Mouse (Mus musculus): ENCODE data around the gene Nol4l. TPM values are rescaled to one million over a fixed set of nuclear protein-coding genes. Genes with fewer than 3 reads are reported as not detected.

Gene Nol4l
- polyA plus RNA-seq (2016; fragmentation: Nextera tagmentation; extraction: Ambion mirVana): 23.5 and 23.7 TPM in 2 replicates

- Histone ChIP-seq H3K36me3 (replicated peaks) (no peaks in the 10 kb centered on the region), H3K4me3 (peak within 1 kb of the TSS; percentile 80), H3K9me3 (no peaks in the 10 kb centered on the region), H3K27me3 (replicated peaks; ENCODE audit: low read depth, poor library complexity, severe bottlenecking) (peaks cover 74% of the 10 kb centered on the region), H3K4me1 (peaks cover 55% of the 10 kb centered on the region), H3K27ac (replicated peaks) (peak within 1 kb of the TSS; percentile 90)
- under 1% methylated on average over 85 of the region's 86 CpGs for WGBS
- DNase-seq (ENCODE audit: low spot score): peak; percentile 69
Measured at GRCm38 (mm10) chr2:153529931-153530766, at the start of gene Nol4l. Gene Nol4l (minus strand): TSS chr2:153529971.

GRCm38 (mm10) chr2:153577122-153577521 is 47.4 kb upstream of the Nol4l start:
- DNase-seq (ENCODE audit: low spot score): no peak
- no peaks in the 10 kb centered on the region for H3K36me3 ChIP-seq (replicated peaks)
- H3K4me3 ChIP-seq: no peak overlapping the region
- no peaks in the 10 kb centered on the region for H3K9me3 ChIP-seq
- no peak overlapping the region for H3K27ac ChIP-seq (replicated peaks)
- peaks cover 30% of the 10 kb centered on the region for H3K4me1 ChIP-seq
- H3K27me3 ChIP-seq (replicated peaks; ENCODE audit: low read depth, poor library complexity, severe bottlenecking): no peaks in the 10 kb centered on the region
- WGBS: 70% methylated on average over 4 of the region's 4 CpGs

DNA sequence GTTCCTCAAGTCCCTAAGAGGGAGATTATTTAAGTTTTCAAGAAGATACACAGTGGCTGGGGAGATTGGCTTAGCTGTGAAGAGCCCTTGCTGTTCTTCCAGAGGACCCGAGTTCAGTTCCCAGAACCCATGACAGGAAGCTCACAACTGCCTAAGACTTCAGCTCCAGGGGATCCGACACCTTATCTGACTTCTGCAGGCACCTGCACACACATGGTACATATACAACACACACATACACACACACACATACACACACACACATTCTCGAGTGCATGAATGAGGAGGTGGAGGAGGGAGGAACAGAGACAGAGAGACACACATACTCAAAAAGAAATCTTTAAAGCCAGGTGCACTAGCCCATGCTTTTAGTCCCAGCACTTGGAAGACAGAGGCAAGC is 46.4 kb upstream of the Nol4l start:
- Histone ChIP-seq H3K36me3 (replicated peaks) (no peaks in the 10 kb centered on the region), H3K9me3 (no peaks in the 10 kb centered on the region), H3K4me3 (no peak overlapping the region), H3K4me1 (peaks cover 26% of the 10 kb centered on the region), H3K27me3 (replicated peaks; ENCODE audit: low read depth, poor library complexity, severe bottlenecking) (no peaks in the 10 kb centered on the region), H3K27ac (replicated peaks) (no peak overlapping the region)
- no peak for DNase-seq (ENCODE audit: low spot score)
- 80% methylated on average over 3 of the region's 3 CpGs for WGBS

DNA sequence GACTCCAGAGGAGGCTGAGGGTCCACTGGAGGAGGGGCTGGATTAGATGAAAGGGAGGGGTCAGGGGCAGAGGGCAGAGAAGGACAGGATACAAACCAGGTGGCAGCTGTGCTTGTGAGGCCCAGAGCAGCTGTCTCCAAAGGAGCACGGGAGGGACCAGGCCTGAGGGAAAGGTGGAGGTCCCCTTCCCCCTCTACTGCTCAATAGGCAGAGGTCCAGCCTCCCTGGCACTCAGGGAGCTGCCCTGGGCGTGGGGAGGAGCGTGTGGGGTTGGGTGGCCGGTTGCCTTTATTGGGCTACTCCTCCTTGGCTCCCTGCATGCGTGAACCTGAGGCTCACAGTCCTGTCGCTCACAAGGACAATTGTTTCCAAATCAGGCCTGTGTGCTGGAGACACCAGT is 45.8 kb upstream of the Nol4l start:
- Histone ChIP-seq H3K4me1 (peaks cover 20% of the 10 kb centered on the region), H3K9me3 (no peaks in the 10 kb centered on the region), H3K36me3 (replicated peaks) (no peaks in the 10 kb centered on the region), H3K27me3 (replicated peaks; ENCODE audit: low read depth, poor library complexity, severe bottlenecking) (no peaks in the 10 kb centered on the region), H3K27ac (replicated peaks) (no peak overlapping the region; the same call in 1 of the 2 replicates), H3K4me3 (no peak overlapping the region)
- no peak for DNase-seq (ENCODE audit: low spot score)
- 45% methylated on average over 6 of the region's 6 CpGs for WGBS

DNA sequence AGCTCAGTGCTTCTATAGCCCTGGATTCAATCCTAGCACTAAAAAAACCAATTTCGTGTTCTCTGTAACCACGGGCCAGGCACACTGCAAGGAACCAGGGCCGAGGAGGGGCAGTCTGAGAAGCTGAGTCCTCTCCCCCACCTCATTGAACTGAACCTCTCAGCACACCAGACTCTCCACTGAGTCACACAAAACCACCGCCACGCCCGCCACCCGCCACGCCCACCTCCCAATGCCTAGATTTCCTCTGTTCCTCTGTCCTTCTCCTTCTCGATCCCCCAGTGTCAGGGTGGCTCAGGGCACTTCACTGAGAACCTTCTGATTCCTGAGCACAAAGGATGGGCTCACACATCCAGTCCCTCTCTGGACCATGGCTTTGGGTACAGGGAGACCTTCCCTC is 43.3 kb upstream of the Nol4l start:
- H3K27me3 ChIP-seq (replicated peaks; ENCODE audit: low read depth, poor library complexity, severe bottlenecking): no peaks in the 10 kb centered on the region
- H3K4me1 ChIP-seq: peaks cover 18% of the 10 kb centered on the region
- H3K4me3 ChIP-seq: no peak overlapping the region
- no peaks in the 10 kb centered on the region for H3K9me3 ChIP-seq
- DNase-seq (ENCODE audit: low spot score): no peak
- 90% methylated on average over 9 of the region's 9 CpGs for WGBS
- no peak overlapping the region for H3K27ac ChIP-seq (replicated peaks)
- H3K36me3 ChIP-seq (replicated peaks): no peaks in the 10 kb centered on the region

DNA sequence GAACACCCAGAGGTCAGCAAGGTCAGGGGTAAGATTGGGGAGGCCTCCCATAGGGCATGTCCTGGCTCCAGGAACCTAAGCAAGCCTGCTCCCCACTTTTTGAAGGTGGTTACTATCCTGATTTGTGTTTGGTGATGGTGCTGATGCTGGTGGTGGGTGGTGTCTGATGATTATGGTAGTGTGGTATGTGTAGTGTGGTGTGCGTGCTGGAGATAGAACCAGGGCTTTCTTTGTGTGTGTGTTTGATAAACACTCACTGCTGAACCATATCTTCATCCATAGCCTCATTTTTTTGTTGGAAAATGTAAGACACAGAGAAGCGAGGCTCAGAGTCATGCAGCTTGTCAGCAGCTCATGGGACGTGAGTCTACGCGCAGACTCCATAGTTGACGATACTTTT is 38.8 kb upstream of the Nol4l start:
- Histone ChIP-seq H3K36me3 (replicated peaks) (no peaks in the 10 kb centered on the region), H3K4me1 (no peaks in the 10 kb centered on the region), H3K27me3 (replicated peaks; ENCODE audit: low read depth, poor library complexity, severe bottlenecking) (no peaks in the 10 kb centered on the region), H3K9me3 (no peaks in the 10 kb centered on the region), H3K4me3 (no peak overlapping the region), H3K27ac (replicated peaks) (no peak overlapping the region)
- 95% methylated on average over 6 of the region's 6 CpGs for whole genome bisulfite sequencing
- DNase-seq (ENCODE audit: low spot score): no peak

- no peak for DNase-seq (ENCODE audit: low spot score)
- Histone ChIP-seq H3K27ac (replicated peaks) (no peak overlapping the region), H3K4me3 (no peak overlapping the region), H3K27me3 (replicated peaks; ENCODE audit: low read depth, poor library complexity, severe bottlenecking) (no peaks in the 10 kb centered on the region), H3K9me3 (no peaks in the 10 kb centered on the region), H3K4me1 (no peaks in the 10 kb centered on the region), H3K36me3 (replicated peaks) (no peaks in the 10 kb centered on the region)
- 81% methylated on average over 4 of the region's 4 CpGs for WGBS
Measured at GRCm38 (mm10) chr2:153568013-153568412, 38.2 kb upstream of the Nol4l start.

DNA sequence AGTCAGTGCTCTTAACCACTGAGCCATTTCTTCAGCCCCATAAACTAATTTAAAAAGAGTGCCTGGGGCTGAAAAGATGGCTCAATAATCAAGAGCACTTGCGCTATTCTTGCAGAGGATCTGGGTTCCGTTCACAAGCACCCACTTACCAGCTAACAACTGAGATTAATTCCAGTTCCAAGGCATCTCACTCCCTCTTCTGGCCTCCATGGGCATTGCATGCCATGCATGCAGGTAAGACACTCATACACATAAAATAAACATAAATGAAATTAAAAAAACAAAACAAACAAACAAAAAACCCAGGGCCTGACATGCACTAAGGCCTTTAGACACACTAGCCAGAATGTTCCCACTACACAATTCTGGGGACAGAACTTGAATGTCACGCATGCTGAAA is 34.6 kb upstream of the Nol4l start:
- H3K27me3 ChIP-seq (replicated peaks; ENCODE audit: low read depth, poor library complexity, severe bottlenecking): peaks cover 34% of the 10 kb centered on the region
- no peak overlapping the region for H3K4me3 ChIP-seq
- WGBS: 84% methylated on average over 3 of the region's 3 CpGs
- no peak for DNase-seq (ENCODE audit: low spot score)
- H3K9me3 ChIP-seq: no peaks in the 10 kb centered on the region
- H3K4me1 ChIP-seq: peaks cover 27% of the 10 kb centered on the region
- H3K36me3 ChIP-seq (replicated peaks): no peaks in the 10 kb centered on the region
- no peak overlapping the region for H3K27ac ChIP-seq (replicated peaks)

- H3K27ac ChIP-seq (replicated peaks): peak overlapping the region; percentile 75
- WGBS: 25% methylated on average over 5 of the region's 5 CpGs
- H3K4me1 ChIP-seq: peaks cover 36% of the 10 kb centered on the region
- peaks cover 44% of the 10 kb centered on the region for H3K27me3 ChIP-seq (replicated peaks; ENCODE audit: low read depth, poor library complexity, severe bottlenecking)
- no peak for DNase-seq (ENCODE audit: low spot score)
- H3K36me3 ChIP-seq (replicated peaks): no peaks in the 10 kb centered on the region
- peak overlapping the region; percentile 48; the same call in 1 of the 2 replicates for H3K4me3 ChIP-seq
- no peaks in the 10 kb centered on the region for H3K9me3 ChIP-seq
Measured at GRCm38 (mm10) chr2:153561564-153561963, 31.8 kb upstream of the Nol4l start.

DNA sequence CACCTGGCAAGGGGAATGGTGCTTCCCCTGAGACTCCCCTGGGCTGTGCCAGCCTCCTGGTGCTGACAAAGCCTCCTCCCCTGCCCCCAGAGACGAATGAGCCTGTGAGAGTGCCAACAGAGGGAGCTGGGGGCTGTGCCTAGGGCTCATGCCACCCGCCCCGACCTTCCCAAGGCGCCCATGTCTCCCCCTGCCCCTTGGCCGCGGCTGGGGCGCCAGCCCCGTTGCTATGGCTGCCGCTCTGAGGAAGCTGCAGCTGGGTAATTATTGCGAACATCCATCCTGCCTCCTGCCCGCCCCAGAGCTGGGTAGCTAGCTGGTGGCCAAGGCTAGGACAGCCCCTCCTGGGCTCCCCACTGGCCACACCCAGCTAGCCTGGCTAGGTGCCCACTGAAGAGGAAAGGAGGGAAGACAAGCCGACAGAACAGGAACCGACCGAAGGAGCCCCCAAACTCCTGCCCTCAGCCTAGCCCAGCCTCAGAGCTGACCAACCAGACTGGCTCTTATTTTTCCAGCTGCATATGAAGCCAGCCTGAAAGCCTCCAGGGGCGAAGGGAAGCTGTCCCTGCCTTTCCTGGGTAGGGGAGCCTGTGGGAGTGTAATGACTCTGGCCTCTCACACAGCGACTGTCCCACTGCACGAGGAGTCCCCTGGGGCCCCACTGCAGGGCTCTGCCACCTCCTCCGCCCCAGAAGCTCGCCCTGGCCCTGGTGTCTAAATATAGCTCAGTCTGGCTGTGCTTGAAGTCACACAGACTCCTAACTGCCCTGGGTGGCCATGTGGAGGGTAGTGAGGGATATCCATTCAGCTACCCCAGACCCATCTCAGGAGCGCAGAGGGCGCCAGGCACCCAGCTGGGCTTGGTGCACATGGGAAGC is 31.1 kb upstream of the Nol4l start:
- no peaks in the 10 kb centered on the region for H3K9me3 ChIP-seq

GRCm38 (mm10) chr2:153559613-153560152 is 29.9 kb upstream of the Nol4l start:
- H3K27ac ChIP-seq (replicated peaks): no peak overlapping the region
- peaks cover 44% of the 10 kb centered on the region for H3K27me3 ChIP-seq (replicated peaks; ENCODE audit: low read depth, poor library complexity, severe bottlenecking)
- H3K4me1 ChIP-seq: peaks cover 43% of the 10 kb centered on the region
- no peak overlapping the region for H3K4me3 ChIP-seq
- no peak for DNase-seq (ENCODE audit: low spot score)
- WGBS: 68% methylated on average over 8 of the region's 8 CpGs
- no peaks in the 10 kb centered on the region for H3K36me3 ChIP-seq (replicated peaks)
- H3K9me3 ChIP-seq: no peaks in the 10 kb centered on the region

More for the DNA sequence above, 31.1 kb upstream of the Nol4l start:
- peak; percentile 50 for DNase-seq (ENCODE audit: low spot score)
- WGBS: 13% methylated on average over 21 of the region's 21 CpGs
- Histone ChIP-seq H3K27ac (replicated peaks) (peak overlapping the region; percentile 75), H3K4me1 (peaks cover 43% of the 10 kb centered on the region), H3K27me3 (replicated peaks; ENCODE audit: low read depth, poor library complexity, severe bottlenecking) (peaks cover 44% of the 10 kb centered on the region), H3K4me3 (peak overlapping the region; percentile 48), H3K36me3 (replicated peaks) (no peaks in the 10 kb centered on the region)

GRCm38 (mm10) chr2:153558464-153558863 is 28.7 kb upstream of the Nol4l start:
- no peaks in the 10 kb centered on the region for H3K9me3 ChIP-seq
- peaks cover 43% of the 10 kb centered on the region for H3K4me1 ChIP-seq
- H3K27ac ChIP-seq (replicated peaks): no peak overlapping the region
- no peak overlapping the region for H3K4me3 ChIP-seq
- no peaks in the 10 kb centered on the region for H3K36me3 ChIP-seq (replicated peaks)
- DNase-seq (ENCODE audit: low spot score): no peak
- WGBS: 70% methylated on average over 6 of the region's 6 CpGs
- H3K27me3 ChIP-seq (replicated peaks; ENCODE audit: low read depth, poor library complexity, severe bottlenecking): peaks cover 44% of the 10 kb centered on the region
